Mouse (Mus musculus) G1E (cell line): ENCODE measurements around the gene Fads2.

Experiments used
- CTCF ChIP-seq: IDR thresholded peaks from 2 replicates; pipeline ENCODE4 v1.5.1; 2012; ENCODE audit warnings: low read depth, low read length, inconsistent platforms, mixed read lengths
- GATA2 ChIP-seq: IDR thresholded peaks from 2 replicates; pipeline ENCODE4 v1.6.1; 2012; ENCODE audit warnings: low read depth, low read length, inconsistent platforms, borderline replicate concordance

DNA sequence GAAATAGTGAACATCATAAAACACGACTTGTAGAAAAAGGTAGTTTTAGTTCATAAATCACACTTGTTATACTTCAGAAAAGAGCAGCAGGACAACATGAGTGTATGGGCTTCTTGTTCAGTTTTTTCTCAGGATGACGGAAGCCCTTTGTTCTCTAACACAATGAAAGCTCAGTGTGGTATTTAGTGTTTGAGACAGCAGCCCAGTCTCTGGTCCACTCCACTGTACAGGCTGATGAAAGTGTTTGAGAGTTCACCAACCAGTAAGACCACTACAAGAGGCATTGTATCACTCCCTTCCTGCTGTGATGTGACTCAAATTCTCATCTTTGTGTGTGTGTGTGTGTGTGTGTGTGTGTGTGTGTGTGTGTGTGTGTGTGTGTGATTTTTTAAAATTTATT is 42.1 kb upstream of the Fads2 start:
- TF ChIP-seq CTCF (no peak), GATA2 (no peak)
